Mouse (Mus musculus): ENCODE measurements around the gene Snrpd3. TPM values are rescaled to one million over a fixed set of nuclear protein-coding genes. Genes with fewer than 3 reads are reported as not detected.
"Not testable (repeated sequence)": the region's sequence is repeated elsewhere in the genome, so short reads cannot be mapped to it uniquely, and the experiment has no call there.

The Snrpd3 gene
- polyA plus RNA-seq, 1 experiment from 2014 or later = 212 TPM

DNA sequence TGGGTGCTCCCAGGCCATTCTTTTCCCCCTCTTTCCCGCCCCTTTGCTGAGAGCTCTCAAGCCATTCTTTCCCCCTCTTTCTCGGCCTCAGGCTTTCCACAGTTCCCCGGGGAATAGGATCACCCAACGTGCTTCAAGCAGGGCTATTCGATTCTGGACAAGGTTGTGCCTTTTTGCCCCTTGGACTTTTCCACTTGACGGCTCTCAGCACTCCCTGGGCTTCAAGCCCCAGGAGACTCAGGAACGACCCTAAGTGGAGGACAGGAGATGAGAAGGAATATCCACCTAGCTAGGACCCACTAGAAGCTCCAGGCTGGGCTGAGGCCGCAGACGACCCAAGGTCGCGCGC, 653 bp upstream of the Snrpd3 start:
- H3K36me3 ChIP-seq (ENCODE audit: control insufficient read depth, insufficient read depth, low read length) = peaks cover 6% of the 10 kb centered on the region
- H3K9me3 ChIP-seq (ENCODE audit: control insufficient read depth, low read length) = no peaks in the 10 kb centered on the region
- no peak for DNase-seq (ENCODE audit: low spot score)
- ATAC-seq (ENCODE audit: insufficient read depth, low FRiP score, low TSS enrichment) = no peak; the same call in 1 of the 2 replicates
- 1% methylated on average over 12 of the region's 12 CpGs for WGBS
- H3K4me3 ChIP-seq (ENCODE audit: low read depth, low read length) = peak overlapping the region; percentile 89
- no peaks in the 10 kb centered on the region for H3K27me3 ChIP-seq (ENCODE audit: control insufficient read depth, insufficient read depth, low read length)
- H3K4me1 ChIP-seq (ENCODE audit: control insufficient read depth, insufficient read depth, low read length) = peaks cover 18% of the 10 kb centered on the region
- peak overlapping the region; percentile 60 for H3K9ac ChIP-seq (ENCODE audit: low read length)
- peak overlapping the region; percentile 65; the same call in 1 of the 2 replicates for H3K27ac ChIP-seq (ENCODE audit: low read depth, low read length)
- peak overlapping the region; percentile 92 for H3K4me2 ChIP-seq (ENCODE audit: low read depth)

DNA sequence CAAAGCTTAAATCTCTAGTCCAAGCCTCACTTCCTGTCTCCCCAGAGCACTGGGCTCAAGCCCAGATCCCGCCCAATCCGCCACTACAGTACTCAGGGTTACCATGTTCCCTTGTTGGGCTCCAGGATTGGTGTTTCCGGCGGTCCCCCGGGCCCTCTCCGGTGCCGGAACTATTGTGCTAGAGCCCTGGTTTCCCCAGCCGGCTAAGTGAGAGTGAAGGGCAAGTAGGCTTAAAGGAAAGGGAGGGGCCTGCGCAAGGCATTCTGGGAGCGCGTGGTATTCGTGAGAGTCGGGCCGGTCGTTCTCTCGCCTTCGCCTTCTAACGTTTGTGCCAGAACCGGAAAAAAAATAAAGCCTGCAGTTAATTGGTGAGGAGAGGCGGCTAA, 400 bp downstream of the Snrpd3 start, which contains the start of gene Gucd1:
TSS of gene Gucd1 (minus strand) at position 215 of the 386 bp plus-strand sequence.
- Histone ChIP-seq H3K27ac (ENCODE audit: low read depth, low read length) (peak within 1 kb of the TSS; percentile 94), H3K4me3 (ENCODE audit: low read depth, low read length) (peak within 1 kb of the TSS; percentile 89), H3K4me2 (ENCODE audit: low read depth) (peak within 1 kb of the TSS; percentile 92), H3K27me3 (ENCODE audit: control insufficient read depth, insufficient read depth, low read length) (no peaks in the 10 kb centered on the region), H3K9me3 (ENCODE audit: control insufficient read depth, low read length) (no peaks in the 10 kb centered on the region), H3K4me1 (ENCODE audit: control insufficient read depth, insufficient read depth, low read length) (peaks cover 18% of the 10 kb centered on the region), H3K36me3 (ENCODE audit: control insufficient read depth, insufficient read depth, low read length) (peaks cover 4% of the 10 kb centered on the region), H3K9ac (ENCODE audit: low read length) (peak within 1 kb of the TSS; percentile 86)
- WGBS = under 1% methylated on average over 20 of the region's 20 CpGs
- ATAC-seq (ENCODE audit: insufficient read depth, low FRiP score, low TSS enrichment) = peak; percentile 89
- DNase-seq (ENCODE audit: low spot score) = peak; percentile 97

GRCm38 (mm10) chr10:75520581-75520980, 3.2 kb downstream of the Snrpd3 start:
- DNase-seq (ENCODE audit: low spot score) (no peak), ATAC-seq (ENCODE audit: insufficient read depth, low FRiP score, low TSS enrichment) (no peak)
- Histone ChIP-seq H3K4me3 (ENCODE audit: low read depth, low read length) (no peak overlapping the region), H3K9ac (ENCODE audit: low read length) (no peak overlapping the region), H3K36me3 (ENCODE audit: control insufficient read depth, insufficient read depth, low read length) (peaks cover 7% of the 10 kb centered on the region), H3K27ac (ENCODE audit: low read depth, low read length) (no peak overlapping the region), H3K9me3 (ENCODE audit: control insufficient read depth, low read length) (no peaks in the 10 kb centered on the region), H3K4me1 (ENCODE audit: control insufficient read depth, insufficient read depth, low read length) (peaks cover 18% of the 10 kb centered on the region), H3K27me3 (ENCODE audit: control insufficient read depth, insufficient read depth, low read length) (no peaks in the 10 kb centered on the region), H3K4me2 (ENCODE audit: low read depth) (no peak overlapping the region)
- WGBS = 91% methylated on average over 5 of the region's 5 CpGs

DNA sequence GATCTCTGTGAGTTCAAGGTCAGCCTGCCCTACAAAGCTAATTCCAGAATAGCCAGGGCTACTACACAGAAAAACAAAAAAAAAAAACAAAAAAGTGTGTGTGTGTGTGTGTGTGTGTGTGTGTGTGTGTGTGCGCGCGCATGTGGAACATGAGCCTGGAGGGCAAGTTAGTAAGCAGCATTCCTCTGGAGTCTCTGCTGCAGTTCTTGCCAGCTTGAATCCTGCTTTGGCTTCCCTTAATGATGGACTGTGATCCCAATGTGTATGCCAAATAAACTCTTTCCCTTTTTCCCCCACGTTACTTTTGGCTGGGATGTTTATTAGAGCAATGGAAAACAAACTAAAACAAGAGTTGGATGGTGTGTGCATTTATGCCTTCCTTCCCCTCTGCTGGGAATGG, 4.3 kb downstream of the Snrpd3 start:
- Histone ChIP-seq H3K9me3 (ENCODE audit: control insufficient read depth, low read length) (no peaks in the 10 kb centered on the region), H3K36me3 (ENCODE audit: control insufficient read depth, insufficient read depth, low read length) (peaks cover 10% of the 10 kb centered on the region), H3K27me3 (ENCODE audit: control insufficient read depth, insufficient read depth, low read length) (no peaks in the 10 kb centered on the region), H3K9ac (ENCODE audit: low read length) (no peak overlapping the region), H3K4me2 (ENCODE audit: low read depth) (no peak overlapping the region), H3K4me1 (ENCODE audit: control insufficient read depth, insufficient read depth, low read length) (peaks cover 10% of the 10 kb centered on the region), H3K4me3 (ENCODE audit: low read depth, low read length) (no peak overlapping the region), H3K27ac (ENCODE audit: low read depth, low read length) (no peak overlapping the region)
- no peak for ATAC-seq (ENCODE audit: insufficient read depth, low FRiP score, low TSS enrichment)
- DNase-seq (ENCODE audit: low spot score) = no peak
- 94% methylated on average over 4 of the region's 4 CpGs for WGBS

DNA sequence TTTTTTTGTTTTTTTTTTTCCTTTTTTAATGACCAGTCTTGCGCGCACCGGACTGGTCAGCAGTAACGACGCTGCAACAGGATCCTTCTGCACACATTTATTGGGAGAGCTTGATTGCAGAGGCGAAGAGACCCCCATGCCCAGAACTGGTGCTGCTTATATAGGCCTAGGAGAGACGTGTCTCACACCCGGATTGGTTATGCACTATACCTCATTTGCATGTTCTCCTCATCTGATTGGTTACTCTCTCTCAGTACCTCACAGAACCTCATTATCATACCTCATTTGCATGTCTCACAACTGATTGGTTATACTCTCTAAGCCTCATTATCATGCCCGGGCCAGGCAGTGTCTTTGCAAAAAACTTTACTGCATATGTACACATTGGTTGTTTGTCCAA, 8.1 kb downstream of the Snrpd3 start:
- not testable (repeated sequence) for DNase-seq (ENCODE audit: low spot score); ATAC-seq (ENCODE audit: insufficient read depth, low FRiP score, low TSS enrichment); H3K27ac ChIP-seq (ENCODE audit: low read depth, low read length); H3K4me3 ChIP-seq (ENCODE audit: low read depth, low read length); H3K4me1 ChIP-seq (ENCODE audit: control insufficient read depth, insufficient read depth, low read length); H3K27me3 ChIP-seq (ENCODE audit: control insufficient read depth, insufficient read depth, low read length); H3K9me3 ChIP-seq (ENCODE audit: control insufficient read depth, low read length); H3K4me2 ChIP-seq (ENCODE audit: low read depth); H3K9ac ChIP-seq (ENCODE audit: low read length)
- WGBS = 95% methylated on average over 9 of the region's 9 CpGs
- H3K36me3 ChIP-seq (ENCODE audit: control insufficient read depth, insufficient read depth, low read length) = peaks cover 10% of the 10 kb centered on the region

DNA sequence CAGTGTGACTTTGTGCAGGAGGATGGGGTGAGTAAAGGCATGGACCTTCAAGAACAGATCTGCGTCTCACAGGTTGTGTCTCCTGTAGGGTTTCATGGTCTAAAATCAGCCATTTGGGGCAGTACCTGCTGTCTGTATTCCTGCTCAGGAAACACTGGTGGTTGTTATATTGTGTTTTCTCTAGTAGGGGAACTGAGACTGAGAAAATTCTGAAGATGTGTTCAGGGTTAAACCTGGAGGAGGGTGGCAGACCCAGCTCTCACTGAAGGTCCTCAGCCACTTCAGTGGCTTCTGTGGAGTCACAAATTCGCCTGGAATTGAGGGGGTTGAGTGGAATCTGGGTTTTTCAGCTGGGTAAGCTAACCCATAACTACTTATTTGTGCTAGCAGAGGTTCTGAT, 13.0 kb downstream of the Snrpd3 start:
- H3K4me1 ChIP-seq (ENCODE audit: control insufficient read depth, insufficient read depth, low read length) = no peaks in the 10 kb centered on the region
- H3K9me3 ChIP-seq (ENCODE audit: control insufficient read depth, low read length) = no peaks in the 10 kb centered on the region
- ATAC-seq (ENCODE audit: insufficient read depth, low FRiP score, low TSS enrichment) (no peak), DNase-seq (ENCODE audit: low spot score) (no peak)
- H3K4me2 ChIP-seq (ENCODE audit: low read depth) = no peak overlapping the region
- peaks cover 15% of the 10 kb centered on the region; the same call in 1 of the 2 replicates for H3K36me3 ChIP-seq (ENCODE audit: control insufficient read depth, insufficient read depth, low read length)
- H3K4me3 ChIP-seq (ENCODE audit: low read depth, low read length) = no peak overlapping the region
- no peak overlapping the region for H3K9ac ChIP-seq (ENCODE audit: low read length)
- 91% methylated on average over 2 of the region's 2 CpGs for WGBS
- H3K27ac ChIP-seq (ENCODE audit: low read depth, low read length) = no peak overlapping the region
- no peaks in the 10 kb centered on the region for H3K27me3 ChIP-seq (ENCODE audit: control insufficient read depth, insufficient read depth, low read length)

GRCm38 (mm10) chr10:75531532-75532090, 14.3 kb downstream of the Snrpd3 start:
- no peaks in the 10 kb centered on the region for H3K27me3 ChIP-seq (ENCODE audit: control insufficient read depth, insufficient read depth, low read length)
- H3K36me3 ChIP-seq (ENCODE audit: control insufficient read depth, insufficient read depth, low read length) = peaks cover 15% of the 10 kb centered on the region
- no peak overlapping the region for H3K4me2 ChIP-seq (ENCODE audit: low read depth)
- no peak overlapping the region for H3K9ac ChIP-seq (ENCODE audit: low read length)
- DNase-seq (ENCODE audit: low spot score) (no peak), ATAC-seq (ENCODE audit: insufficient read depth, low FRiP score, low TSS enrichment) (no peak)
- no peak overlapping the region for H3K4me3 ChIP-seq (ENCODE audit: low read depth, low read length)
- no peaks in the 10 kb centered on the region for H3K4me1 ChIP-seq (ENCODE audit: control insufficient read depth, insufficient read depth, low read length)
- no peak overlapping the region for H3K27ac ChIP-seq (ENCODE audit: low read depth, low read length)
- no peaks in the 10 kb centered on the region for H3K9me3 ChIP-seq (ENCODE audit: control insufficient read depth, low read length)
- 92% methylated on average over 9 of the region's 9 CpGs for WGBS

GRCm38 (mm10) chr10:75534216-75534615, 16.9 kb downstream of the Snrpd3 start:
- no peaks in the 10 kb centered on the region for H3K4me1 ChIP-seq (ENCODE audit: control insufficient read depth, insufficient read depth, low read length)

GRCm38 (mm10) chr10:75534934-75535333, 17.6 kb downstream of the Snrpd3 start:
- Histone ChIP-seq H3K9ac (ENCODE audit: low read length) (no peak overlapping the region), H3K9me3 (ENCODE audit: control insufficient read depth, low read length) (no peaks in the 10 kb centered on the region), H3K36me3 (ENCODE audit: control insufficient read depth, insufficient read depth, low read length) (peaks cover 15% of the 10 kb centered on the region), H3K4me1 (ENCODE audit: control insufficient read depth, insufficient read depth, low read length) (no peaks in the 10 kb centered on the region), H3K4me3 (ENCODE audit: low read depth, low read length) (no peak overlapping the region), H3K4me2 (ENCODE audit: low read depth) (no peak overlapping the region), H3K27ac (ENCODE audit: low read depth, low read length) (no peak overlapping the region), H3K27me3 (ENCODE audit: control insufficient read depth, insufficient read depth, low read length) (no peaks in the 10 kb centered on the region)
- ATAC-seq (ENCODE audit: insufficient read depth, low FRiP score, low TSS enrichment) (no peak), DNase-seq (ENCODE audit: low spot score) (no peak)
- WGBS = 95% methylated on average over 8 of the region's 8 CpGs

More at GRCm38 (mm10) chr10:75534216-75534615, 16.9 kb downstream of the Snrpd3 start:
- Histone ChIP-seq H3K4me2 (ENCODE audit: low read depth) (no peak overlapping the region), H3K27me3 (ENCODE audit: control insufficient read depth, insufficient read depth, low read length) (no peaks in the 10 kb centered on the region), H3K4me3 (ENCODE audit: low read depth, low read length) (no peak overlapping the region), H3K36me3 (ENCODE audit: control insufficient read depth, insufficient read depth, low read length) (peaks cover 15% of the 10 kb centered on the region), H3K9ac (ENCODE audit: low read length) (no peak overlapping the region), H3K9me3 (ENCODE audit: control insufficient read depth, low read length) (no peaks in the 10 kb centered on the region), H3K27ac (ENCODE audit: low read depth, low read length) (no peak overlapping the region)
- DNase-seq (ENCODE audit: low spot score) (no peak), ATAC-seq (ENCODE audit: insufficient read depth, low FRiP score, low TSS enrichment) (no peak)
- 93% methylated on average over 8 of the region's 8 CpGs for WGBS

Data from neural tube, embryonic 11.5 days (tissue).